Mouse (Mus musculus): Measurements from ENCODE around the gene Rabgap1.

DNA sequence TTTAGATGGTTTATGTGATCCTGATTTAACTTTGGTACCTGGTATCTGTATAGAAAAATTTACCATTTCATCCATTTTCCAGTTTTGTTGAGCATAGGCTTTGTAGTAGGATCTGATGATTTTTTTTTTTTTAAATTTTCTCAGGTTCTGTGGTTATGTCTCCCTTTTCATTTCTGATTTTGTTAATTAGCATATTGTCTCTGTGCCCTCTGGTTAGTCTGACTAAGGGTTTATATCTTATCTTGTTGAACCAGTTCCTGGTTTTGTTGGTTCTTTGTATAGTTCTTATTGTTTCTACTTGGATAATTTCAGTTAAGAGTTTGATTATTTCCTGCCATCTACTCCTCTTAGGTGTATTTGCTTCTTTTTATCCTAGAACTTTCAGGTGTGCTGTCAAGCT is 36.5 kb downstream of the Rabgap1 start:
- no peak for TF ChIP-seq EP300 (IDR thresholded peaks at IDR 0.05; ENCODE audit: insufficient read depth, low read depth, low read length)
- TF ChIP-seq CTCF (IDR thresholded peaks at IDR 0.05) = no peak
